Mouse (Mus musculus) neural tube, embryonic 12.5 days (tissue): ENCODE results near the gene Mfap2. TPM values are rescaled to one million over a fixed set of nuclear protein-coding genes. Genes with fewer than 3 reads are reported as not detected.
A peak's percentile ranks its signal among the peaks of the same experiment; 100 is the strongest.

Experiments used
- ATAC-seq: fragments of 200-750 bp; cut with Nextera tagmentation; 2 replicates; pipeline ENCODE4 v1.8.0; 2017; ENCODE audit warnings: low read depth, mild to moderate bottlenecking, moderate TSS enrichment, moderate library complexity; ENCODE audit not compliant: low FRiP score
- H3K27ac ChIP-seq: fragments of 300-500 bp; sonication (generic); 2 replicates; pipeline ENCODE4 v1.5.1; 2016
- H3K27me3 ChIP-seq: fragments of 300-500 bp; sonication (generic); replicated peaks from 2 replicates; pipeline ENCODE4 v1.6.1; 2016; ENCODE audit warnings: mild to moderate bottlenecking
- H3K36me3 ChIP-seq: fragments of 300-500 bp; sonication (generic); 2 replicates; pipeline ENCODE4 v1.6.1; 2016; ENCODE audit warnings: mild to moderate bottlenecking
- H3K4me1 ChIP-seq: fragments of 300-500 bp; sonication (generic); 2 replicates; pipeline ENCODE4 v1.6.1; 2016
- H3K4me2 ChIP-seq: fragments of 300-500 bp; sonication (generic); replicated peaks from 2 replicates; pipeline ENCODE4 v1.6.1; 2016; ENCODE audit warnings: mild to moderate bottlenecking
- H3K4me3 ChIP-seq: fragments of 300-500 bp; sonication (generic); 2 replicates; pipeline ENCODE4 v1.5.1; 2016
- H3K9ac ChIP-seq: fragments of 300-500 bp; sonication (generic); 2 replicates; pipeline ENCODE4 v1.6.1; 2016; ENCODE audit warnings: mild to moderate bottlenecking
- H3K9me3 ChIP-seq: fragments of 300-500 bp; sonication (generic); 2 replicates; pipeline ENCODE4 v1.6.1; 2016; ENCODE audit warnings: mild to moderate bottlenecking
- WGBS: fragments of 180-500 bp; shearing (Covaris S2); methylation state at CpG from one replicate; pipeline ENCODE4 v1.1.7; 2016; 5-methylcytosine and 5-hydroxymethylcytosine counted together
- polyA plus RNA-seq: library from polyadenylated mRNA; unstranded; fragments of >200 nt; fragmentation: Nextera tagmentation; extraction: Ambion mirVana; gene quantifications from 2 replicates; pipeline ENCODE4 v1.2.1, GENCODE M21; 2016

Gene Mfap2
- polyA plus RNA-seq, 1 experiment from 2014 or later = 278 TPM

DNA sequence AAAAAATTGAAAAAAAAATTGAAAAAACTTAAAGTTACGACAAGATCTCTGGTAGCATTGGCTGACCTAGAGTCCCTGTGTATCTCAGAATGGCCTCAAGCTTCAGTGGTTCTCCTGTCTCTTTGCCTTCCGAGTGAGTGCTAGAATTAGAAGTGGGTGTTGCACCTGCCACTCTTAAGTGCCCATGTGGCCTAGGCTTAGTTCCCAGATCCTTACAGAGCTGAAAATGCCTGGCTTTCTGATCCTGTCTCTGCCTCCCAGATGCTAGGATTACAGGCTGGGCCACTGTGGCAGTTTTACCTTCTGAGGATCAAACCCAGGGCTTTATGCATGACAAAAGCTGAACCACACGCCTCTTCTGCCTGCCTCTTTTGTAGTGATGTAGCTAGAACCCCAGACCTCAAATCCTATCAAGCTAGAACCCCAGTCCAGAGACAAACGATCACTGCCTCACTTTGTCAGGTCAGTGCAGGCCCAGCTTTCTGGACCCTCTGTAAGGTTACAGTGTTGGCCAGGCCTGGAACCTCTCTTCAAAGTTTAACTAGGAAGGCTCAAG lies 54.0 kb downstream of the Mfap2 start:
- no peak overlapping the region for H3K4me2 ChIP-seq
- H3K27ac ChIP-seq = no peak overlapping the region
- no peaks in the 10 kb centered on the region for H3K27me3 ChIP-seq
- H3K36me3 ChIP-seq = peaks cover 35% of the 10 kb centered on the region
- 84% methylated on average over 4 of the region's 4 CpGs for WGBS
- H3K9me3 ChIP-seq = no peaks in the 10 kb centered on the region
- no peak overlapping the region for H3K9ac ChIP-seq
- H3K4me1 ChIP-seq = peaks cover 12% of the 10 kb centered on the region
- no peak for ATAC-seq
- H3K4me3 ChIP-seq = no peak overlapping the region

DNA sequence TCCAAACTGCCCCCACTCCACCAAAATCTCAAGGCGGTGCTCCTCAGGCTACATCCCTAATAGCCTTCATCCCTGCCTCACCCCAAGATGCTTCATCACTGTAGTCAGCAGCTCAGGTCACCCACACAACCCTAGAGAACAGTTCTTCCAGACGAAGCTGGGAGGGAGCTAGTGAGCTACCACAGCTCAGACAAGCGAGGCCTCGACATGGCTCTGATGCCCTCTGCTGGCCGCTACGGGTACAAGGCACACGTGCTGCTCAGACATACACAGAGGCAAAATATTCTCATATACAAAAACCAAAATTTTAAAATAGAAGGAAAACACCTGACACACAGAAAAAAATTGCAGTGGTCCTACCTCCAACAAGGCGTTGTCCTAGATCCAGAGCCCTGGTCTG lies 54.9 kb downstream of the Mfap2 start:
- H3K9me3 ChIP-seq = no peaks in the 10 kb centered on the region
- H3K4me3 ChIP-seq = no peak overlapping the region
- no peak overlapping the region for H3K9ac ChIP-seq
- 6% methylated on average over 8 of the region's 8 CpGs for WGBS
- peak; percentile 11; the same call in 1 of the 2 replicates for ATAC-seq
- H3K27ac ChIP-seq = no peak overlapping the region
- H3K36me3 ChIP-seq = peaks cover 43% of the 10 kb centered on the region
- H3K4me1 ChIP-seq = 0 out of 2 replicates have a peak, but pooled peaks cover 2% of the 10 kb centered on the region
- H3K4me2 ChIP-seq = no peak overlapping the region
- H3K27me3 ChIP-seq = no peaks in the 10 kb centered on the region

Other genes starting within 250 kb of the Mfap2 start
- gene Padi4, start 236.2 kb upstream of the Mfap2 start, polyA plus RNA-seq = 0.18 and 0.22 TPM in 2 replicates
- not detected in 2 replicates for gene Padi3, start 199.8 kb upstream of the Mfap2 start, polyA plus RNA-seq
- 0.19 and 0.38 TPM in 2 replicates for gene Padi1, start 164.6 kb upstream of the Mfap2 start, polyA plus RNA-seq
- 5.3 and 8.4 TPM in 2 replicates for gene Padi2, start 104.1 kb upstream of the Mfap2 start, polyA plus RNA-seq
- gene Sdhb, start 49.2 kb upstream of the Mfap2 start, polyA plus RNA-seq = 403 and 410 TPM in 2 replicates
- gene Atp13a2, start 23.5 kb upstream of the Mfap2 start, polyA plus RNA-seq = 121 and 126 TPM in 2 replicates
- gene Crocc, start 50.1 kb downstream of the Mfap2 start, polyA plus RNA-seq = 11.7 and 12.8 TPM in 2 replicates
- gene Necap2, start 67.9 kb downstream of the Mfap2 start, polyA plus RNA-seq = 55.0 and 61.2 TPM in 2 replicates
- 0.25 TPM in 1 of 2 replicates, not detected in the other for gene Spata21, start 77.9 kb downstream of the Mfap2 start, polyA plus RNA-seq
- gene Szrd1, start 129.4 kb downstream of the Mfap2 start, polyA plus RNA-seq = 32.0 TPM in 2 replicates
- gene Fbxo42, start 137.5 kb downstream of the Mfap2 start, polyA plus RNA-seq = 28.4 and 29.3 TPM in 2 replicates
- 5.5 TPM in 2 replicates for gene Rsg1, start 203.5 kb downstream of the Mfap2 start, polyA plus RNA-seq
- gene Arhgef19, start 229.1 kb downstream of the Mfap2 start, polyA plus RNA-seq = 1.6 and 3.1 TPM in 2 replicates